In genomic region chr7:126796350-126796932, GRCm38 (mm10) we compare ENCODE assay signal across 8 mouse cellular contexts. TPM values are rescaled to one million over a fixed set of nuclear protein-coding genes. Genes with fewer than 3 reads are reported as not detected.
DNase-seq lines count a peak whose midpoint lies in the region; ATAC-seq lines count a peak whose summit lies in the region.
"Had no signal": no experiment of that assay in that cellular context is flagged by ENCODE, and none has a peak within 500 bp of the region (broad histone marks: within the 10 kb centered on the region; RNA-seq: fewer than 3 reads in every experiment).

No protein-coding gene starts in this region.

- no peaks in the 10 kb centered on the region for H3K9me3 ChIP-seq in lung, embryonic 15.5 days
- no peaks in the 10 kb centered on the region for H3K9me3 ChIP-seq in embryonic facial prominence, embryonic 10.5 days
- no peaks in the 10 kb centered on the region for H3K9me3 ChIP-seq in midbrain, embryonic 14.5 days (ENCODE audit: control insufficient read depth, low read length)

- peak overlapping the region; percentile 14; the same call in 1 of the 2 replicates for H3K4me2 ChIP-seq in lung, embryonic 15.5 days
- peak overlapping the region; percentile 84; the same call in 1 of the 2 replicates for H3K4me2 ChIP-seq in midbrain, embryonic 14.5 days (ENCODE audit: low read length)

- no peak for ATAC-seq in lung, embryonic 15.5 days (ENCODE audit: borderline replicate concordance, extremely low read depth, low FRiP score, low TSS enrichment)
- no peak for ATAC-seq in midbrain, embryonic 14.5 days (ENCODE audit: low FRiP score, low TSS enrichment)

- no peak overlapping the region for H3K9ac ChIP-seq in lung, embryonic 15.5 days
- peak overlapping the region; percentile 26; the same call in 1 of the 2 replicates for H3K9ac ChIP-seq in midbrain, embryonic 14.5 days (replicated peaks; ENCODE audit: low read length)

- no peak for DNase-seq in lung, adult 18-20 months
- peak; percentile 55 for DNase-seq in ZHBTc4 (ENCODE audit: low read depth, low spot score)
- peak; percentile 34 for DNase-seq in embryonic facial prominence, embryonic 10.5 days (ENCODE audit: low spot score)
- DNase-seq in kidney, postnatal 25 days: peak; percentile 25 to 59
- DNase-seq in midbrain, embryonic 14.5 days: peak; percentile 36
- no peak for DNase-seq in adrenal gland, postnatal 10 days

- peaks cover 39% of the 10 kb centered on the region for H3K4me1 ChIP-seq in lung, embryonic 15.5 days
- H3K4me1 ChIP-seq in embryonic facial prominence, embryonic 10.5 days: peaks cover 56% of the 10 kb centered on the region
- H3K4me1 ChIP-seq in midbrain, embryonic 14.5 days (ENCODE audit: control insufficient read depth, insufficient read depth, low read length): peaks cover 31% of the 10 kb centered on the region

- H3K4me3 ChIP-seq in lung, embryonic 15.5 days: no peak overlapping the region
- peak overlapping the region; percentile 93 for H3K4me3 ChIP-seq in embryonic facial prominence, embryonic 10.5 days
- 0 out of 2 replicates have a peak overlapping the region, but pooled peaks have one; percentile 79 for H3K4me3 ChIP-seq in midbrain, embryonic 14.5 days (replicated peaks; ENCODE audit: low read depth, low read length)

- H3K27ac ChIP-seq in lung, embryonic 15.5 days: no peak overlapping the region
- H3K27ac ChIP-seq in embryonic facial prominence, embryonic 10.5 days (replicated peaks): no peak overlapping the region
- H3K27ac ChIP-seq in midbrain, embryonic 14.5 days (replicated peaks; ENCODE audit: low read depth, low read length): no peak overlapping the region

- H3K36me3 ChIP-seq in lung, embryonic 15.5 days: peaks cover 38% of the 10 kb centered on the region
- H3K36me3 ChIP-seq in embryonic facial prominence, embryonic 10.5 days (replicated peaks): peaks cover 48% of the 10 kb centered on the region
- peaks cover 31% of the 10 kb centered on the region for H3K36me3 ChIP-seq in midbrain, embryonic 14.5 days (ENCODE audit: control insufficient read depth, insufficient read depth, low read length)

- 77% methylated on average over 8 of the region's 8 CpGs for WGBS in lung, embryonic 15.5 days
- WGBS in embryonic facial prominence, embryonic 10.5 days: 87% methylated on average over 8 of the region's 8 CpGs
- WGBS in midbrain, embryonic 14.5 days: 79% methylated on average over 8 of the region's 8 CpGs

- H3K27me3 ChIP-seq in lung, embryonic 15.5 days: no peaks in the 10 kb centered on the region
- no peaks in the 10 kb centered on the region for H3K27me3 ChIP-seq in embryonic facial prominence, embryonic 10.5 days (replicated peaks; ENCODE audit: low read depth, poor library complexity, severe bottlenecking)
- H3K27me3 ChIP-seq in midbrain, embryonic 14.5 days (ENCODE audit: control insufficient read depth, insufficient read depth, low read length): no peaks in the 10 kb centered on the region

RNA-seq across cellular contexts. Expression of gene Fam57b, which starts 1.0 kb away (rescaled TPM):
- 0.10 and 0.19 TPM in 2 replicates for polyA plus RNA-seq in lung, embryonic 15.5 days (2015; fragmentation: Nextera tagmentation; extraction: Ambion mirVana)
- 0.80 and 1.2 TPM in 2 replicates for polyA plus RNA-seq in embryonic facial prominence, embryonic 10.5 days (2016; fragmentation: Nextera tagmentation; extraction: Ambion mirVana)
- 51.6 and 72.4 TPM in 2 replicates for polyA plus RNA-seq in midbrain, embryonic 14.5 days (2014; fragmentation: Nextera tagmentation; extraction: Ambion mirVana)
- 10 to 100 TPM; 29.0 to 36.1 TPM for total RNA-seq in adrenal gland, postnatal 10 days (2021)
- total RNA-seq: hematopoietic stem cell, adult 5-6 weeks had no signal

RNA-seq across cellular contexts. Expression of gene Ppp4c, which starts 4.1 kb away (rescaled TPM):
- 260 and 262 TPM in 2 replicates for polyA plus RNA-seq in lung, embryonic 15.5 days (2015; fragmentation: Nextera tagmentation; extraction: Ambion mirVana)
- polyA plus RNA-seq in embryonic facial prominence, embryonic 10.5 days (2016; fragmentation: Nextera tagmentation; extraction: Ambion mirVana): 390 and 408 TPM in 2 replicates
- 210 and 212 TPM in 2 replicates for polyA plus RNA-seq in midbrain, embryonic 14.5 days (2014; fragmentation: Nextera tagmentation; extraction: Ambion mirVana)
- total RNA-seq in adrenal gland, postnatal 10 days (2021): 100 to 1,000 TPM; 103 to 107 TPM

RNA-seq across cellular contexts. Expression of gene Tbx6, which starts 15.2 kb away (rescaled TPM):
- polyA plus RNA-seq in lung, embryonic 15.5 days (2015; fragmentation: Nextera tagmentation; extraction: Ambion mirVana): 0.26 and 0.51 TPM in 2 replicates
- polyA plus RNA-seq in embryonic facial prominence, embryonic 10.5 days (2016; fragmentation: Nextera tagmentation; extraction: Ambion mirVana): 0.36 and 0.60 TPM in 2 replicates
- 0.22 and 0.24 TPM in 2 replicates for polyA plus RNA-seq in midbrain, embryonic 14.5 days (2014; fragmentation: Nextera tagmentation; extraction: Ambion mirVana)
- total RNA-seq in adrenal gland, postnatal 10 days (2021): 1 to 10 TPM in 1 of 2 experiments, under 1 TPM in 1; 0.60 to 1.2 TPM
- total RNA-seq: hematopoietic stem cell, adult 5-6 weeks had no signal

RNA-seq across cellular contexts. Expression of gene Ypel3, which starts 19.7 kb away (rescaled TPM):
- polyA plus RNA-seq in lung, embryonic 15.5 days (2015; fragmentation: Nextera tagmentation; extraction: Ambion mirVana): 90.3 and 96.2 TPM in 2 replicates
- polyA plus RNA-seq in embryonic facial prominence, embryonic 10.5 days (2016; fragmentation: Nextera tagmentation; extraction: Ambion mirVana): 51.1 and 64.4 TPM in 2 replicates
- polyA plus RNA-seq in midbrain, embryonic 14.5 days (2014; fragmentation: Nextera tagmentation; extraction: Ambion mirVana): 218 and 255 TPM in 2 replicates
- total RNA-seq in adrenal gland, postnatal 10 days (2021): 100 to 1,000 TPM; 140 to 147 TPM

RNA-seq across cellular contexts. Expression of gene Gdpd3, which starts 30.3 kb away (rescaled TPM):
- 2.5 and 2.8 TPM in 2 replicates for polyA plus RNA-seq in lung, embryonic 15.5 days (2015; fragmentation: Nextera tagmentation; extraction: Ambion mirVana)
- 0.96 and 1.8 TPM in 2 replicates for polyA plus RNA-seq in embryonic facial prominence, embryonic 10.5 days (2016; fragmentation: Nextera tagmentation; extraction: Ambion mirVana)
- polyA plus RNA-seq in midbrain, embryonic 14.5 days (2014; fragmentation: Nextera tagmentation; extraction: Ambion mirVana): 2.0 and 3.4 TPM in 2 replicates
- total RNA-seq in adrenal gland, postnatal 10 days (2021): 1 to 10 TPM; 3.4 to 8.6 TPM

Comparison
In these comparisons a context has a peak if more than half of its experiments do, and no peak if none do; other contexts are left out.
1. DNase-seq: peak in ZHBTc4 (single experiment), embryonic facial prominence, embryonic 10.5 days (single experiment), kidney, postnatal 25 days (2 of 2) and midbrain, embryonic 14.5 days (single experiment); none in lung, adult 18-20 months (0 of 2) and adrenal gland, postnatal 10 days (single experiment).
2. RNA of gene Fam57b, which starts 1.0 kb away (polyA plus RNA-seq): 51.6 to 72.4 TPM in midbrain, embryonic 14.5 days; 0.80 to 1.2 TPM in embryonic facial prominence, embryonic 10.5 days and 0.10 to 0.19 TPM in lung, embryonic 15.5 days; every median in the first group is over 10 times any median in the second.